Mouse (Mus musculus) embryonic facial prominence, embryonic 12.5 days (tissue): ENCODE data around the gene Igfbp4. TPM values are rescaled to one million over a fixed set of nuclear protein-coding genes. Genes with fewer than 3 reads are reported as not detected.
A peak's percentile ranks its signal among the peaks of the same experiment; 100 is the strongest.

Experiments
- ATAC-seq: fragments of 200-750 bp; cut with Nextera tagmentation; 2 replicates; pipeline ENCODE4 v1.8.0; 2017; ENCODE audit not compliant: insufficient number of reproducible peaks, insufficient read depth, low FRiP score, low TSS enrichment
- H3K27ac ChIP-seq: fragments of 300-500 bp; sonication (generic); 2 replicates; pipeline ENCODE4 v1.5.1; 2016; ENCODE audit warnings: mild to moderate bottlenecking
- H3K27me3 ChIP-seq: fragments of 300-500 bp; sonication (generic); 2 replicates; pipeline ENCODE4 v1.6.1; 2016; ENCODE audit warnings: mild to moderate bottlenecking, moderate library complexity
- H3K36me3 ChIP-seq: fragments of 300-500 bp; sonication (generic); 2 replicates; pipeline ENCODE4 v1.6.1; 2016; ENCODE audit warnings: mild to moderate bottlenecking
- H3K4me1 ChIP-seq: fragments of 300-500 bp; sonication (generic); 2 replicates; pipeline ENCODE4 v1.6.1; 2016
- H3K4me2 ChIP-seq: fragments of 300-500 bp; sonication (generic); replicated peaks from 2 replicates; pipeline ENCODE4 v1.6.1; 2016; ENCODE audit warnings: mild to moderate bottlenecking, moderate library complexity
- H3K4me3 ChIP-seq: fragments of 300-500 bp; sonication (generic); 2 replicates; pipeline ENCODE4 v1.5.1; 2016; ENCODE audit warnings: mild to moderate bottlenecking
- H3K9ac ChIP-seq: fragments of 300-500 bp; sonication (generic); 2 replicates; pipeline ENCODE4 v1.6.1; 2016; ENCODE audit warnings: mild to moderate bottlenecking, moderate library complexity
- H3K9me3 ChIP-seq: fragments of 300-500 bp; sonication (generic); 2 replicates; pipeline ENCODE4 v1.6.1; 2016; ENCODE audit warnings: mild to moderate bottlenecking, moderate library complexity
- WGBS: fragments of 180-500 bp; shearing (Covaris S2); methylation state at CpG from one replicate; pipeline ENCODE4 v1.1.7; 2016; 5-methylcytosine and 5-hydroxymethylcytosine counted together
- polyA plus RNA-seq: library from polyadenylated mRNA; unstranded; fragments of >200 nt; fragmentation: Nextera tagmentation; extraction: Ambion mirVana; gene quantifications from 2 replicates; pipeline ENCODE4 v1.2.1, GENCODE M21; 2016

Gene Igfbp4
- polyA plus RNA-seq, 1 experiment from 2014 or later, result 942 TPM

DNA sequence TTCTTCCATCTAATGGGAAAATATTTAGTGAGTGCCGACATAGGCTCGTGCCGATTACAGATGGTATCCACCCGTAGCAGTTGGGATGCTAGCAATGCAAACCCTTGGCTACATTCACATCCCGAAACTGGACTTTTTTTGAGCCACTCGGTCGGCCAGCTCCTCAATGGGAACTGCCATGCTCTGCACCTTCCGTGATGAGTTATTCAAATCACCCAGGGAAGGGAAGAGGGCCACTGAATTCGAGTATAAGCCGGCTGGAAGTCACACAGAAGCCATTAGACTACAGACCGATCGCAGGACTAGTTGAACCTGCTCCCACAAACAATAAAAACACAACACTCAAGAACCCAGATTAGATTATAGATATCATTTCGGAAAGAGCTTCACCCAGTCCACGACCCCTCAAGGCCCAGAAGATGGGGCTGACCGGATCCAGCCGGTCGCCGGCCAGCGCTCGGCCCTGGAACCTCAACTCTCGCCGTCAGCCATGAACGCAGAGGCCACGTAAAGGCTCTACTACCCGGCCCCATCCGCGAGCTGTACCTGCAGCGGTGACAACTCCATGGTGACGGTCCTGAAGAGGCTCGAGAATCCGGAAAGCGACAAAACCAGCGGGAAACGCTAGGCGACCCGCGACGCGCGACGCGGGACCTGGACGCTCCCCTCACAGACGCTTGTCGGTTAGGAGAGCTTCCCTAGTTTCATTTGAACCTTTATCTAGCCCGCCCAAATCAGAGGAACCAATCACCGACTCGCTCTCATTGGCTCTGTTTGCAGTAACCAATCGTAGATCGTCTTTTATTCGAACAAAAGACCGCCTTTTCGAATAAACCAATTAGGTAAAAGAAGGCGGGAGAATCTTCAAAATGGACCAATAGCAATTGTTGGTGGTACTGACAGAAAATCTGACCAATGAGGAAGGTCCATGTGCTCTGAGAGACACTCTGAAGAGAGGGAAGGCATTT lies 17.3 kb upstream of the Igfbp4 start, which contains the start of gene Top2a:
Top2a (minus strand) TSS at position 690 of the 968 bp plus-strand sequence.
- under 1% methylated on average over 54 of the region's 54 CpGs for WGBS
- peak within 1 kb of the TSS; percentile 79 for H3K27ac ChIP-seq
- peak within 1 kb of the TSS; percentile 81 for H3K4me3 ChIP-seq
- H3K4me1 ChIP-seq, result peaks cover 14% of the 10 kb centered on the region; the same call in 1 of the 2 replicates
- peak; percentile 77 for ATAC-seq
- peak within 1 kb of the TSS; percentile 86 for H3K9ac ChIP-seq
- peak within 1 kb of the TSS; percentile 65 for H3K4me2 ChIP-seq
- peaks cover 30% of the 10 kb centered on the region for H3K36me3 ChIP-seq
- H3K9me3 ChIP-seq, result no peaks in the 10 kb centered on the region
- no peaks in the 10 kb centered on the region for H3K27me3 ChIP-seq

DNA sequence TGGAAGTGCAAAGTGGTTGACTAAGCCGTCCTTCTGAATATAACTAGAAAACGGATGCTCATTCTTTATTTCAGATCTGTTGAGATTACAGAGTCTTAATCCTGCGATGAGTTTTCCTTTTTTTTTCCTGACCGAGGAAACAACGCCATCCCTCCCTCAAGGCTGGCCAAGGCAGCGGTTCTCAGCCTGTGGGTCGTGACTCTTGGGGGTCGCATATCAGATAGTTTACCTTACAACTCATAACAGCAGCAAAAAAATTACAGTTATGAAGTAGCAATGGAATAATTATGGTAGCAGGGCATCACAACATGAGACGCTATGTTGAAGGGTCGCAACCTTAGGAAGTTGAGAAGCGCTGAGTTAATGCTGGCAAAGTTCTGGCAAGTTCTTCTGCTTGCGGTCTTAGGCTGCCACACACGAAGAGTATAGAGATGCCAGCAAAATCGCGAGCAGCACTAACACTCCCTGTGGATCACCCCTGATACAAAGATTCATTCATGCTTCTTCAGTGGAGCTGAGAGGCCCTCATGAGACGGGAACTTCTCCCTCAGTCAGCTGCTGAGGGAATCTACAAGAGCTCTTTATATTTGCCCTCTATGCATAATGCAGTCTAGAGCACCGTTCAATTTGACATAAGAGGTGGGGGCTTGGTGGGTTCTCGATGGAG lies 16.4 kb upstream of the Igfbp4 start:
- H3K4me1 ChIP-seq, result peaks cover 14% of the 10 kb centered on the region; the same call in 1 of the 2 replicates
- 45% methylated on average over 18 of the region's 18 CpGs for WGBS
- peaks cover 24% of the 10 kb centered on the region for H3K36me3 ChIP-seq
- no peak overlapping the region for H3K9ac ChIP-seq
- peak overlapping the region; percentile 42 for H3K4me2 ChIP-seq
- H3K27ac ChIP-seq, result peak overlapping the region; percentile 46; the same call in 1 of the 2 replicates
- H3K9me3 ChIP-seq, result no peaks in the 10 kb centered on the region
- peak; percentile 43; the same call in 1 of the 2 replicates for ATAC-seq
- peak overlapping the region; percentile 81 for H3K4me3 ChIP-seq
- H3K27me3 ChIP-seq, result no peaks in the 10 kb centered on the region

DNA sequence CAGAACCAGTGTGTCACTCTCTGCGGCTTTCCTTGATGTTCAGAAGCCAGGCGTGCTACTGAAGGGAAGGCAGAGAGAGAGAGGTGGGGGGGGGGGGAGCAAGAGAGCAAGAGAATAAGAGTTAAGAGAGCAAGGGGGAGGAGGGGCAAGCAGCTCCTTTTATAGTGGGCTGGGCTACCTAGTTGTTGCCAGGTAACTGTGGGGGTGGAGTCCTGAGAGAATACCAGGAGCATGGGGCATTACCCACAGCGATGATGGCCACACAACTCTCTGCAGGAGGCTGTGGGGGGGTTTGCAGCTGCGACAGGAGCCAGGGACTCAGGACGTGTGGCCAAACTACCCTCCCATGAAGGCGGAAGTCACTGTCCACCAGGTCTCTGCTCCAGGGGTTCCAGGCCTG lies 15.2 kb upstream of the Igfbp4 start:
- ATAC-seq, result no peak
- Histone ChIP-seq H3K4me2 (no peak overlapping the region), H3K9me3 (no peaks in the 10 kb centered on the region), H3K36me3 (peaks cover 12% of the 10 kb centered on the region), H3K4me1 (peaks cover 14% of the 10 kb centered on the region; the same call in 1 of the 2 replicates), H3K27me3 (no peaks in the 10 kb centered on the region), H3K4me3 (no peak overlapping the region), H3K9ac (no peak overlapping the region), H3K27ac (no peak overlapping the region)
- 91% methylated on average over 6 of the region's 6 CpGs for WGBS

DNA sequence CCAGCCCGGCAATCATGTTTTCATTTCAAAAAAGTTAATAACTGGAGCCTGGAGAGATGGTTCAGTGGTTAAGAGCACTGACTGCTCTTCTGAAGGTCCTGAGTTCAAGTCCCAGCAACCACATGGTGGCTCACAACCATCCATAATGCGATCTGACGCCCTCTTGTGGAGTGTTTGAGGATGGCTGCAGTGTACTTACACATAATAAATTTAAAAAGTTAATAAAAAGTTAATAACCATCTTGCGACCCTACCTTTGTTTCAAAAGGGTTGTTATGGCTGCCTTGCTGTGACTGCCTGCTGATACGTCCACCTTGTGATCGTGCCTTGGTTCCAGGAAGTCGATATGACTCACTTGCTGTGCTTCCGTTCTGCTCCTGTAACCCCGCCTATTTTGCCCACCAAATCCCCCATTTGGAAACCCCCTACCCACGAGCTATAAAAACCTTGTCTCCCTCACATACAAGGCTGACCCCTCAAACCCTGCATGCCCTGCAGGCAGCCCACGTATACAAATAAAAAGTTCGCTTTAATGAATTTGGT lies 14.1 kb upstream of the Igfbp4 start:
- H3K27ac ChIP-seq, result no peak overlapping the region
- no peak for ATAC-seq
- 0 out of 2 replicates have a peak, but pooled peaks cover 1% of the 10 kb centered on the region for H3K36me3 ChIP-seq
- no peaks in the 10 kb centered on the region for H3K9me3 ChIP-seq
- H3K4me2 ChIP-seq, result no peak overlapping the region
- H3K4me3 ChIP-seq, result no peak overlapping the region
- 84% methylated on average over 12 of the region's 12 CpGs for WGBS
- H3K4me1 ChIP-seq, result peaks cover 11% of the 10 kb centered on the region; the same call in 1 of the 2 replicates
- no peaks in the 10 kb centered on the region for H3K27me3 ChIP-seq
- H3K9ac ChIP-seq, result no peak overlapping the region

DNA sequence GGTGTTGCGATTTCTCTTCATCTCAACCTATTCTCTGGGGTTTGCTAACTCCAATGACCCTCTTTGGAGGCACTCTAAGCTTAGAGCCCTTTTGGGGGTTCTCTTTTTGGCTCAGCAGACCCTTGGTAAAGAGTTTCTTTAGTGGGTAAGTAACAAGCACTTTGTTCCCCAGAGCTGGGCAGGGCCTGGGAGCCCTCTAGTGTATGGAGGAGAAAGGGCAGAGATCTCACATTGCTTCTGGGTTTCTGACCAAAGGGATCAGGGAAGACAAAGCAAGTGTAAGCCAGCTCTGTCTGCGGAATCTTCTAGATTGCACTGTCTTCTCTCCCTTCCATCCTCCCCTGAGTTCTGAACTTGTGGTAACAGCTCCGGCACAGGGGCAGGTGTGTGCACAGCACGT lies 5.7 kb upstream of the Igfbp4 start:
- no peaks in the 10 kb centered on the region for H3K9me3 ChIP-seq
- no peak overlapping the region for H3K4me2 ChIP-seq
- no peak overlapping the region for H3K27ac ChIP-seq
- 73% methylated on average over 4 of the region's 4 CpGs for WGBS
- no peak overlapping the region for H3K9ac ChIP-seq
- H3K4me1 ChIP-seq, result peaks cover 2% of the 10 kb centered on the region; the same call in 1 of the 2 replicates
- ATAC-seq, result no peak
- H3K4me3 ChIP-seq, result no peak overlapping the region
- no peaks in the 10 kb centered on the region for H3K27me3 ChIP-seq
- no peaks in the 10 kb centered on the region for H3K36me3 ChIP-seq

DNA sequence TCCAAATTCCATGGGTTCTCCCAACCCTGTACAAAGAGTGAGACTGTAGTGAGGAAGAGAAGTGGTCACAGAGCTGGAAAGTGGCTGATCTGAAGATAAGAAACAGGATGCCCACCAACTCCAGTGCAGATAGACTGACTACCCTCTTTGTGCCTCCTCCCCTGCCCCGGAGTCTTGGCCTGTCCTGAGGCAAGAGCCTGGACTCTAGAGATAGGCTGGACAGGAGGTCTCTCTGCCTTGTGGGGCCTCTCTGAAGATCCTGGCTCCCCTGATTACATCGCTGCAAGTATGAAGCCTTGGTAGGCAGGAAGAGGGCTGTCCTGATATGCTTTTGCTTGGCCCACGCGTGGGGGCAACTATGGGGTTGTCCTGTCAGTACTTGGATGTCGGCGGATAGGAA lies 4.8 kb upstream of the Igfbp4 start:
- Histone ChIP-seq H3K4me1 (peaks cover 5% of the 10 kb centered on the region; the same call in 1 of the 2 replicates), H3K9ac (no peak overlapping the region), H3K4me2 (no peak overlapping the region), H3K4me3 (no peak overlapping the region), H3K27me3 (no peaks in the 10 kb centered on the region), H3K9me3 (no peaks in the 10 kb centered on the region), H3K36me3 (no peaks in the 10 kb centered on the region), H3K27ac (no peak overlapping the region)
- ATAC-seq, result no peak
- 67% methylated on average over 6 of the region's 6 CpGs for WGBS

DNA sequence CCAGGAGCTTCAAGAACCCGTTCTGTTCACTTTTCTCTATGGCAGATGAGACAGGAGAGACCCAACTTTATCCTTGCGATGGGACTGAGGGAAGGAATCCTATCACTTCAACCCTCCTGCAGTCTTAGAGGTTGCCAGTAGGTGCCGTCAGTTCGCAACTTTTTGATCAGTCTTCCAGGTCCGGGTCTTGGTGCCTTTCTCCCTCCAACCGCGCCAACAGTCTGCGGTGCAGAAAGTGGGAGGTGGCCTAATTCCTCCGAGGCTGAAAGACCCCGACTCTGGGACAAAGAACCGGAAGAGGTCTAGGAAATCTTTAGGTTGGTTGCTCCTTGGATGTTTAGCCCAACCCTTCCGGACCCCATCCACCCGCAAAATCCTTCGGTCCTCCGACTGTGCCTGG lies 1.3 kb upstream of the Igfbp4 start:
- Histone ChIP-seq H3K4me1 (peaks cover 25% of the 10 kb centered on the region), H3K27me3 (no peaks in the 10 kb centered on the region)

DNA sequence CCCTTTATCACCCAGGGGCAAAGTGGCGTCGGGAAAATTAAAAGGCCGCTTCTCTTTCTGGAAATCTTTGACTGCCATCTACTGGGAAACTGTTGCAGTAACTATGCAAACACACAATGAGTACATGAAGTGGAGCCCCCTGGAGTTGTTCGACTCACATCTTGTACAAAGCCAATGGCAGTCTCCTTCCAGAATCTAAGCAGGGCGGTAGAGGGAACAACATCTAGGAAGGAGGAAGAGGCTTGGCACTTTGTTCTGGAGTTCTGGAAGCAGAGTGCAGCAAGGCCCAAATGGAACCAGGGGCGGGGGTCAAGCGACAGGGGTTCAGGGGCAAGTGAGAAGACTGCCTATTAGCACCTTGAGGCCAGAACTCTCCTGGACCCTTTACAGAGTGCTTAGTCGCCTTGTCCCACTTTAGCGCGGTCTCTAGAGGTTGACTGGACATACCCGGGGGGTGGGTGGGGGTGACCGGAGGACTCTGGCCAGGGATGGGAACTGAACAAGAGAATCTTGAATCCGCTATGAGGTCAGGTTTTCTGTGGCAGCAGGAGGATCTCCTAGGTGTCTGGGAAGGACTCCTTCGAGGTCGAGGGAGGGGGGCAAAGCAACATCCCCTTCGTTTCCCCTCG lies 584 bp upstream of the Igfbp4 start:
- peak overlapping the region; percentile 87 for H3K4me3 ChIP-seq
- H3K9me3 ChIP-seq, result no peaks in the 10 kb centered on the region
- H3K36me3 ChIP-seq, result 0 out of 2 replicates have a peak, but pooled peaks cover 4% of the 10 kb centered on the region
- peaks cover 32% of the 10 kb centered on the region for H3K4me1 ChIP-seq
- H3K9ac ChIP-seq, result peak overlapping the region; percentile 96
- peak overlapping the region; percentile 97 for H3K27ac ChIP-seq
- WGBS, result 1% methylated on average over 17 of the region's 17 CpGs
- H3K27me3 ChIP-seq, result no peaks in the 10 kb centered on the region
- ATAC-seq, result 0 out of 2 replicates have a peak, but pooled peaks have one; percentile 9
- peak overlapping the region; percentile 91 for H3K4me2 ChIP-seq

More for the DNA sequence above, 1.3 kb upstream of the Igfbp4 start:
- peak overlapping the region; percentile 97 for H3K27ac ChIP-seq
- H3K4me2 ChIP-seq, result peak overlapping the region; percentile 91
- peak overlapping the region; percentile 87 for H3K4me3 ChIP-seq
- H3K9me3 ChIP-seq, result no peaks in the 10 kb centered on the region
- H3K9ac ChIP-seq, result peak overlapping the region; percentile 96
- under 1% methylated on average over 15 of the region's 15 CpGs for WGBS
- H3K36me3 ChIP-seq, result 0 out of 2 replicates have a peak, but pooled peaks cover 4% of the 10 kb centered on the region
- ATAC-seq, result peak; percentile 65; the same call in 1 of the 2 replicates

DNA sequence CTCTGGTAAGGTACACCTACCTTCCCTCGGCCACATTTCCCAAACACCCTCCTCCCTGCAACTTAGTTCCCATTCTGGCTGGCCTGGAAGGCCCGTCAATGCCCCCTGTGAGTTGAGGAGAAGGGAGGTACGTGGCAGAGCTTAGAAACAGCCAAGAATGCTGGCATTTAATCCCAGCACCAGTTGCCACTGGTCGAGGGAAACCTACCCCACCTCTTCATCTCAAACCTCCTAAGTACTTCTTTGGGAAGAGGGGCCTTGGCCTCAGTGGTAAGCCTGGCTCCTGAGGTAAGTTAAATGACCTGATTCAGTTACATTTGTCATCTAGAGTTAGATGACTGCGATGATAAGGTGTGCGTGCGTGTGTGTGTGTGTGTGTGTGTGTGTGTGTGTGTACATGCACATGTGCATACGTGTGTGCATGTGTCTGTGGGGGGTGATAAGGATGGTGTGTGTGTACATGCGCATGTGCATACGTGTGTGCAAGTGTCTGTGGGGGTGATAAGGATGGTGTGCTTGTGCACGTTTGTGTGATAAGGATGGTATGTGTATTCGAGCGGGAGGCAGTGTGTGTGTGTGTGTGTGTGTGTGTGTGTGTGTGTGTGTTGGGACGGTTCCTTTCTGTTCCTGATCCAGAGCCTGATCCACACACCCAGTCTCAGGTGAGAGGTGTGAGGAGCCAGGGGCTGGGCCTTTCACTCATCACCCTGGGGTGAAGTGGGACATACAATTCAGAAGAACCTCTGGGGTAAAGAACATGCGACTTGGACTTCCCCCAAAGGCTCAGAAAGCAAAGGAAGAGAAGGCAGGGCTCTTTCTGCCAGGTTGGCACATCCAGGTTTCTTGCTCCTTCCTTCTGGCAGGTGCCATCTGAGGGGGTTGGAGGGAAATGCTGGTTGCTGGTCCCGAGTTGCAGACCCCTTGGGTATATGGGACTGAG lies 1.1 kb downstream of the Igfbp4 start:
- 24% methylated on average over 16 of the region's 16 CpGs for WGBS
- Histone ChIP-seq H3K4me1 (peaks cover 46% of the 10 kb centered on the region), H3K27ac (peak overlapping the region; percentile 97), H3K36me3 (0 out of 2 replicates have a peak, but pooled peaks cover 4% of the 10 kb centered on the region), H3K4me3 (peak overlapping the region; percentile 87), H3K4me2 (peak overlapping the region; percentile 91), H3K9me3 (no peaks in the 10 kb centered on the region), H3K27me3 (no peaks in the 10 kb centered on the region), H3K9ac (peak overlapping the region; percentile 96)
- no peak for ATAC-seq

DNA sequence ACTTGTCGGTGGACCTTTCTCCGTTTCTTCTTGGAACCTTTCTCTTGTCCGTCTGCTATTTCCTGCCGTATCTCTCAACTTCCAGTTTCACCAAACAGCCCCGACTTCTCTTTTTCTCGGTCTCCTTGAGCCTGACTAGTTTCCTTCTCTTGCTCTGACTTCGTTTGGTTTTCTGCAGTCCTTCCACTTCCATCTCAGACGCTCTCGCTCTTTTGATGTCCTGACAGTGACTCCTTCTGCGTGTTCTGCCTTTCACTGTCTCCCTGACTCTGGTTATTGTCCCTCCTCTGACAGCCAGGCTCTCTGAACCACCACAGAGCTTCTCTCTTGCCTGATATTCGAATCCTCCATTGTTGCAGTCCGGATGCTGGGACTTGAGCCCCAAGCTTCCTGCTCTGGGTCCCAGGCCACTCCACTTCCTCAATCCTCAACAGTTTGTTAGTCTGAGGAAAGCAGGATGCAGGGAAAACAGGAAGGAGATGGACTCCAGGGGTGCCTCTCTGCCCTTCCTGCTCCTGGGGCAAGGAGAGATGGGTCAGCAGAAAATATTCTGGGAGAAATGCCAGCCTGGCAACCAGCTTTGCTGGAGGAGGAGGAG lies 1.9 kb downstream of the Igfbp4 start:
- Histone ChIP-seq H3K4me1 (peaks cover 54% of the 10 kb centered on the region), H3K36me3 (peaks cover 10% of the 10 kb centered on the region), H3K9ac (peak overlapping the region; percentile 96), H3K4me3 (peak overlapping the region; percentile 87), H3K27me3 (no peaks in the 10 kb centered on the region), H3K27ac (peak overlapping the region; percentile 97), H3K9me3 (no peaks in the 10 kb centered on the region), H3K4me2 (peak overlapping the region; percentile 91)
- WGBS, result 18% methylated on average over 12 of the region's 12 CpGs
- no peak for ATAC-seq
